Mouse (Mus musculus) heart, embryonic 14.5 days (tissue): Measurements from ENCODE around the gene Foxn3. TPM values are rescaled to one million over a fixed set of nuclear protein-coding genes. Genes with fewer than 3 reads are reported as not detected.

Experiments
- ATAC-seq: fragments of 200-750 bp; cut with Nextera tagmentation; 2 replicates; pipeline ENCODE4 v1.8.0; 2017; ENCODE audit warnings: low read depth, moderate TSS enrichment; ENCODE audit not compliant: insufficient number of reproducible peaks, insufficient read depth, low FRiP score
- H3K27ac ChIP-seq, 2 experiments: fragments of 200-500 bp in 1 of 2; fragments of 300-500 bp in 1 of 2; sonication (generic) in 1 of 2; replicated peaks in 1 of 2; 2 replicates each; pipeline ENCODE4 v1.5.1; 2012 to 2014; ENCODE audit warnings: low read depth in 2 of 2, low read length in 2 of 2, control low read depth in 1 of 2, mild to moderate bottlenecking in 1 of 2, mixed read lengths in 1 of 2; ENCODE audit not compliant: control insufficient read depth in 1 of 2, insufficient read depth in 1 of 2
- H3K27me3 ChIP-seq: fragments of 300-500 bp; sonication (generic); 2 replicates; pipeline ENCODE4 v1.6.1; 2014; ENCODE audit warnings: mild to moderate bottlenecking, low read length, control low read depth; ENCODE audit not compliant: control insufficient read depth, insufficient read depth
- H3K36me3 ChIP-seq: fragments of 300-500 bp; sonication (generic); 2 replicates; pipeline ENCODE4 v1.6.1; 2014; ENCODE audit warnings: mild to moderate bottlenecking, control low read depth, low read length, mixed read lengths; ENCODE audit not compliant: control insufficient read depth, insufficient read depth
- H3K4me1 ChIP-seq, 2 experiments: fragments of 200-500 bp in 1 of 2; fragments of 300-500 bp in 1 of 2; sonication (generic) in 1 of 2; 2 replicates each; pipeline ENCODE4 v1.6.1; 2012 to 2014; ENCODE audit warnings: low read length in 2 of 2, control low read depth in 1 of 2, mixed read lengths in 1 of 2; ENCODE audit not compliant: control insufficient read depth in 2 of 2, insufficient read depth in 2 of 2
- H3K4me2 ChIP-seq: fragments of 300-500 bp; sonication (generic); 2 replicates; pipeline ENCODE4 v1.6.1; 2014; ENCODE audit warnings: mild to moderate bottlenecking, low read length
- H3K4me3 ChIP-seq, 2 experiments: fragments of 200-500 bp in 1 of 2; fragments of 300-500 bp in 1 of 2; sonication (generic) in 1 of 2; 2 replicates each; pipeline ENCODE4 v1.5.1; 2012 to 2014; ENCODE audit warnings: low read length in 2 of 2, mild to moderate bottlenecking in 2 of 2, control low read depth in 1 of 2, low read depth in 1 of 2, moderate library complexity in 1 of 2; ENCODE audit not compliant: control insufficient read depth in 1 of 2, insufficient read depth in 1 of 2
- H3K9ac ChIP-seq: fragments of 300-500 bp; sonication (generic); 2 replicates; pipeline ENCODE4 v1.6.1; 2014; ENCODE audit warnings: mild to moderate bottlenecking, low read length
- H3K9me3 ChIP-seq: fragments of 300-500 bp; sonication (generic); 2 replicates; pipeline ENCODE4 v1.6.1; 2016; ENCODE audit warnings: low read length, control low read depth; ENCODE audit not compliant: control insufficient read depth
- WGBS: fragments of 180-500 bp; shearing (Covaris S2); extraction: QIAGEN DNeasy Blood & Tissue Kit; methylation state at CpG from one replicate; pipeline ENCODE4 v1.1.7; 2014; 5-methylcytosine and 5-hydroxymethylcytosine counted together
- polyA plus RNA-seq: library from polyadenylated mRNA; unstranded; fragments of >200 nt; fragmentation: Nextera tagmentation; extraction: Ambion mirVana; gene quantifications from 2 replicates; pipeline ENCODE4 v1.2.1, GENCODE M21; 2014

Gene Foxn3
- polyA plus RNA-seq, 1 experiment from 2014 or later = 81.0 TPM

DNA sequence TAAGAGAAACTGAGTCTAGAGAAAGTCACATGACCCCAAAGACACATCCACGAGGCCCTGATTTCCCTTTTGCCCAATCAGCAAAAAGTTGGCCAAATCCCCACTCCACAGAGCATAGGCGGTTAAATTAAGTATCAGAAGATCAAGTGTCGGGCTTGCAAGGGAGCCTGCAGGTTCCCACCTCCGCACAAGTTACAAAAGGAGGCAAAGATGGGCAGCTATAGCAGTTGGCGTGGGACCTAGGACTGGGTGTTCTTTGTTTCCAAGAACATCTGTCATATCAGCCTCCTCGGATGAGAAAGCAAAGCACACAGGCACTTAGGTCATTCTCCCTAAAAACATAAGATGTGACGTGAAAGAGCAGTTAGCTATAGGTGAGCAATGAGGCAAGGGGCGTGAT is 308.9 kb downstream of the Foxn3 start:
- Histone ChIP-seq H3K36me3 (no peaks in the 10 kb centered on the region), H3K4me1 (peaks cover 40 to 58% of the 10 kb centered on the region in 2 experiments), H3K9me3 (no peaks in the 10 kb centered on the region), H3K4me3 (no peak overlapping the region), H3K27me3 (no peaks in the 10 kb centered on the region), H3K9ac (no peak overlapping the region), H3K4me2 (no peak overlapping the region), H3K27ac (no peak overlapping the region)
- WGBS = 90% methylated on average over 8 of the region's 8 CpGs
- ATAC-seq = no peak

DNA sequence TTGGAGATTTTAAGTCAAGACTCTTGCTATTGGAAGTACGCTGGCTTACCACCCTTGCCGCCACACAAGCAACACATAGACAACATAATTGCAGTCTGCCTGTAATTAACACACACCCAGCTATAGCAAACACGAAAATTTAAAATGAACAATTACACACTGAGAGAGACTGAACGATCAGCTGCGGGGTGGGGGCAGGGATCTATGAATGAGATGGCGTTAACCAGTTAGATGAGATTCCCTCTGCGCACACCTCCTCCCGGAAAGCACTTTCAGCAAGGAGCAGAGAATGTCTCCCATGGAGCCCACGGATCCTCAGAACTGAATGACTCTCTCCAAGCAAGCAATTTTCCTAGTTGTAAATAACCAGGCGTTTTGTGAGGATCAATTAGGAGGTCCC is 309.8 kb downstream of the Foxn3 start:
- no peak overlapping the region for H3K4me2 ChIP-seq
- H3K9me3 ChIP-seq = no peaks in the 10 kb centered on the region
- 94% methylated on average over 10 of the region's 10 CpGs for WGBS
- no peaks in the 10 kb centered on the region for H3K27me3 ChIP-seq
- peaks cover 33 to 58% of the 10 kb centered on the region in 2 experiments for H3K4me1 ChIP-seq
- ATAC-seq = no peak
- H3K9ac ChIP-seq = no peak overlapping the region
- no peak overlapping the region for H3K27ac ChIP-seq
- no peak overlapping the region for H3K4me3 ChIP-seq
- no peaks in the 10 kb centered on the region for H3K36me3 ChIP-seq

DNA sequence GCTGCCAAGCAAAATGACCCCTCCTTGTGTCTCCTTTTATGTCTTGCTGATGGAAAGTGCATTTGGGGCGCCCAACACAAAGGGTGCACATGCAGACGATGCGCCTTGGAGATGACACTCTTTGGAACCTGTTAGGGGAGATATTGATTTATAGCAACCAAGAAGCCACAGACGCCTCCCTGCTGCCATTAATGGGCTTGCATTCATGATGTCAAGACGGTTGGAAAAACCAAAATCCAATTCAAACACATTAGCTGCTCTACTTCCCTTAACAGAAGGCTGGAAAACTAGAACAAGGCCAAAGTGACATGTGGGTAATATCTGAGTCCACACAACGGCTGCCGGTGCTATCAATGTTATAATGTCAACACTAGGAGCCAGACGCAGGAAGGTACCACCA is 314.8 kb downstream of the Foxn3 start:
- Histone ChIP-seq H3K4me1 (peaks cover 13 to 34% of the 10 kb centered on the region in 2 experiments), H3K27me3 (no peaks in the 10 kb centered on the region), H3K4me2 (no peak overlapping the region), H3K4me3 (no peak overlapping the region), H3K9me3 (no peaks in the 10 kb centered on the region), H3K9ac (no peak overlapping the region), H3K36me3 (no peaks in the 10 kb centered on the region), H3K27ac (no peak overlapping the region)
- ATAC-seq = no peak
- whole genome bisulfite sequencing = 81% methylated on average over 8 of the region's 8 CpGs

DNA sequence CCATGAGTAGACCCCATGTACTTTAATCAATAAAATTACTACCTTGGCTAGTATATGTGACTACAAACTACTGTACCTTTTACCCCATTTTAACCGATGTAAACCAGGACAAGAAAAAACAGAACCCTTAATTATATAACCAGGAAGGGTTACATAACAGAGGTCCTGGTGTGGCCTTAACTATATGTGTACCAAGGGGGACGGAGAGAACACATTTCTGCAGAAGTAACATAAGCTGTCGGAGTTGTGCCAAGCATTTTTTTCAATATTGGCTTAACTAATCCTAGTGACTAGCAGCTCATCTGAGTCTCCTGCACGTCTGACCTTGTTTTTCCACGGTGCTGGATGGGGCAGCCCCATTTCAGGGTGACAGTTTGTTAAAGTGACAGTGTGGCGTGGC is 315.4 kb downstream of the Foxn3 start:
- H3K9me3 ChIP-seq = no peaks in the 10 kb centered on the region
- peaks cover 13 to 34% of the 10 kb centered on the region in 2 experiments for H3K4me1 ChIP-seq
- no peak overlapping the region for H3K9ac ChIP-seq
- no peak overlapping the region for H3K27ac ChIP-seq
- H3K4me2 ChIP-seq = no peak overlapping the region
- 72% methylated on average over 6 of the region's 6 CpGs for WGBS
- no peak overlapping the region for H3K4me3 ChIP-seq
- H3K36me3 ChIP-seq = no peaks in the 10 kb centered on the region
- ATAC-seq = no peak
- no peaks in the 10 kb centered on the region for H3K27me3 ChIP-seq

DNA sequence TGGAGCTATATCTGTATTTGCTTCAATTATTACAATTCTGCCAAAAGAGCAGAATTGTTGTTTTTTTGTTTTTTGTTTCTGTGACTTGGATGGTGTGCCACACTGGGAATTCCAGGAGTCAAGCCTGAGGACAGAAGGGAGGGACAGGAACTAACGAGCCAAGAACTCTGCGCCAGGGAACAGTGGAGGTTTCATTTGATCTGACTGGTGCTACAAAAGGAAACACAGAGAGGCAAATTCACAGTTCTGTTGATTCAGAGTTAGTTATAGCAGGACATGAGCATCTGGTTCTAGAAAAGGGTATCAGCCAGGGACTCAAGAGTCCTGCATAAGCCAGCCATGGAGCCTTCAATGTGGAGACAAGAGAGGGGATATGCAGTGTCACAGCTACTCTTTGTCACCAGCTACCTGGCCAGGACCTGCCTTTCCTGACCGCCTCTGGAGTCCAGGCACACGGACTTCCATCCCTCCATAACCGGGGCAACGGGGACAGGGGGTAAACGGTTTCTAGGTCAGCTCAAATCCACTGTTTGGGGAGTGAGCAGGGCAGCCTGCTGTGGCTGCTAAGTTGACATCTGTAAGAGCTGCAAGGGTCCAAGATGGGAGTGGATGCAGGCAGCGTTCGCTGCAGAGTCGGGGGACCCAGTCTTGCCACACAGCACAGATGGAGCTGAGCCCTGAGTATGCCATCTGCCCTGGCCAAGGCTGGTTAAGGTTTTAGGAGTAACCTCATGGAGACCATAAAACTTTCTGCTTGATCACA is 316.2 kb downstream of the Foxn3 start:
- H3K4me2 ChIP-seq = no peak overlapping the region
- no peaks in the 10 kb centered on the region for H3K9me3 ChIP-seq
- H3K36me3 ChIP-seq = no peaks in the 10 kb centered on the region
- 78% methylated on average over 10 of the region's 10 CpGs for WGBS
- no peaks in the 10 kb centered on the region for H3K27me3 ChIP-seq
- H3K27ac ChIP-seq = no peak overlapping the region
- no peak overlapping the region for H3K9ac ChIP-seq
- no peak overlapping the region for H3K4me3 ChIP-seq
- ATAC-seq = no peak
- H3K4me1 ChIP-seq = peaks cover 13 to 34% of the 10 kb centered on the region in 2 experiments

DNA sequence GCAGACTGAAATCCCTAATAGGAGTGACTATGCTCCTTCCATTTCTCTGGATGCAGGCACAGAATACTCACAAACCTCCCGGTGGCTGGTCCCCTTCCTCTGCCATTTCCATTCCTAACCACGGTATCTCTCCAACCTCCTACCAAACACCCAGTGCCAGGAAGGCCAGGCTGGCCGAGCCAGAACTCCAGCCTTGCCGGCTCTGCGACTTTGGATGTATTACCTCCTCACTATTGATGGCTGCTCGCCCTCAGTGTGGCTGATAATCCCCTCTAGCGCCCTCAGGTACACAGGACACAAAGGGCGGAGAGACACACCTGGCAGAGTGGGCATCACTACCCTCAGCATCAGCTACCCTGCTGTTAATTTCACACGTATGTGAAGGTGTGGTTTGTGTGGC is 318.7 kb downstream of the Foxn3 start:
- Histone ChIP-seq H3K9ac (no peak overlapping the region), H3K4me3 (no peak overlapping the region), H3K4me2 (no peak overlapping the region), H3K4me1 (peaks cover 4 to 25% of the 10 kb centered on the region in 2 experiments), H3K36me3 (no peaks in the 10 kb centered on the region), H3K9me3 (no peaks in the 10 kb centered on the region), H3K27me3 (no peaks in the 10 kb centered on the region), H3K27ac (no peak overlapping the region)
- ATAC-seq = no peak
- WGBS = 85% methylated on average over 9 of the region's 9 CpGs

DNA sequence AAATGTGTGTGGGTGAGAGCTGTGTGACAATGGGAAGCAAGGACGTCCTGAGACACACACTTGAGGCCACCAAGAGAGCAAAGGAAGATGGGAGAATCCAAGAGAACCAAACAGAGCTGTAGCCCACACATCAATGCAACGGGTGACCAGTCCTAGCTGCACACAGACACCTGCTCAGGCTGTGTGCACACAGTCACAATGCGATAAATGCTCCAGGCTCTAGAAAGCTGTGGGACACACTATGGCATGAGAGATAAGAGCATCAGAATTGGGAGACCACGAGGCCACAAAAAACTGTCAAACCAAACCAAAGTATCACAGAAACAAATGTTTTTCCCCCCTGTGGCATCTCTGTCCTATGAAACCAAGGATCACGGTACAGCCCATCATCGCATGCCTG is 319.1 kb downstream of the Foxn3 start:
- Histone ChIP-seq H3K4me3 (no peak overlapping the region), H3K4me2 (no peak overlapping the region), H3K27me3 (no peaks in the 10 kb centered on the region), H3K9me3 (no peaks in the 10 kb centered on the region), H3K36me3 (no peaks in the 10 kb centered on the region), H3K27ac (no peak overlapping the region), H3K9ac (no peak overlapping the region), H3K4me1 (peaks cover 3 to 23% of the 10 kb centered on the region in 2 experiments; a peak in 3 of 4 replicates)
- 83% methylated on average over 6 of the region's 6 CpGs for WGBS
- ATAC-seq = no peak

DNA sequence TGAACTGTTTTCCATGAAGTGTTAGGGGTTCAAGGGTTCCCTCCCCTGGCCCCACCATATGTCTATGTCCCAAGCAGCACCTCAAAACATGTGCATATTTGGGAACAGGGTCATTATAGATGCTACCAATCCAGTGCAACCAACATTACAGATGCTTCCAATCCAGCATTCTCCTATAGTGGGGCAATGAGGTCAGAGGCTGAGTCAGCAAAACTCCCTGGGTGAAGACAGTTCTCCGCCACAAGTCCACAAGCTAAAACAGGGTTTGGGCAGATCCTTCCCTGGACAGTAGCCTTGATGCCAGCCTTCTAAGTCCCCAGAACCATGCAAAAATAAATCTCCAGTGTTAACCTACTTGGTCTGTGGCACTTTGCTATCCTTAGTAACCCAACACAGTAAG is 320.1 kb downstream of the Foxn3 start:
- no peak for ATAC-seq
- H3K4me3 ChIP-seq = no peak overlapping the region
- H3K27ac ChIP-seq = no peak overlapping the region
- peaks cover 3 to 20% of the 10 kb centered on the region in 2 experiments; a peak in 3 of 4 replicates for H3K4me1 ChIP-seq
- no peak overlapping the region for H3K9ac ChIP-seq
- no peaks in the 10 kb centered on the region for H3K9me3 ChIP-seq
- no peaks in the 10 kb centered on the region for H3K27me3 ChIP-seq
- H3K4me2 ChIP-seq = no peak overlapping the region
- no peaks in the 10 kb centered on the region for H3K36me3 ChIP-seq
- WGBS = 81% methylated on average over 1 of the region's 1 CpGs
